Mouse (Mus musculus) ovary, adult 18-20 months (tissue): ENCODE results near the gene Creld2.
"Not testable (repeated sequence)": the region's sequence is repeated elsewhere in the genome, so short reads cannot be mapped to it uniquely, and the experiment has no call there.

Experiments
- DNase-seq: peaks from one replicate; pipeline ENCODE4 v3.0.0; 2022; ENCODE audit warnings: low spot score, mixed read lengths

The Creld2 gene

GRCm38 (mm10) chr15:88819026-88819905 is at the start of gene Creld2, which contains the start of gene Alg12:
Gene Creld2 (plus strand): TSS chr15:88819646.
Gene Alg12 (minus strand): TSS chr15:88819318.
- peak; percentile 100 for DNase-seq

GRCm38 (mm10) chr15:88774630-88775029 is 44.8 kb upstream of the Creld2 start:
- DNase-seq: not testable (repeated sequence)

- DNase-seq: no peak
These were observed 27.2 kb upstream of the Creld2 start for GRCm38 (mm10) chr15:88792140-88792850.

- DNase-seq: not testable (repeated sequence)
These were observed 24.7 kb upstream of the Creld2 start for GRCm38 (mm10) chr15:88794729-88795128.

GRCm38 (mm10) chr15:88799950-88800371 is 19.5 kb upstream of the Creld2 start:
- no peak for DNase-seq

- DNase-seq: no peak
These were observed 18.5 kb upstream of the Creld2 start for GRCm38 (mm10) chr15:88800921-88801354.

GRCm38 (mm10) chr15:88801903-88802302 is 17.5 kb upstream of the Creld2 start:
- no peak for DNase-seq

GRCm38 (mm10) chr15:88802348-88802747 is 17.1 kb upstream of the Creld2 start:
- DNase-seq: no peak

GRCm38 (mm10) chr15:88808121-88808520 is 11.3 kb upstream of the Creld2 start:
- DNase-seq: no peak

GRCm38 (mm10) chr15:88810369-88810768 is 9.1 kb upstream of the Creld2 start:
- DNase-seq: no peak

GRCm38 (mm10) chr15:88813262-88813661 is 6.2 kb upstream of the Creld2 start:
- DNase-seq: no peak

GRCm38 (mm10) chr15:88813873-88814272 is 5.6 kb upstream of the Creld2 start:
- not testable (repeated sequence) for DNase-seq

- DNase-seq: no peak
These were observed 4.9 kb upstream of the Creld2 start for GRCm38 (mm10) chr15:88814411-88815047.

GRCm38 (mm10) chr15:88815196-88815700 is 4.2 kb upstream of the Creld2 start:
- DNase-seq: no peak

GRCm38 (mm10) chr15:88819906-88820303 is 459 bp downstream of the Creld2 start:
- no peak for DNase-seq

GRCm38 (mm10) chr15:88821403-88821802 is 2.0 kb downstream of the Creld2 start:
- DNase-seq: no peak

- DNase-seq: no peak
These were observed 3.1 kb downstream of the Creld2 start for GRCm38 (mm10) chr15:88822513-88822912.

- no peak for DNase-seq
These were observed 3.9 kb downstream of the Creld2 start for GRCm38 (mm10) chr15:88823376-88823775.

GRCm38 (mm10) chr15:88827466-88827865 is 8.0 kb downstream of the Creld2 start:
- DNase-seq: no peak

- no peak for DNase-seq
These were observed 8.7 kb downstream of the Creld2 start for GRCm38 (mm10) chr15:88827991-88828799.
